Mouse (Mus musculus): Measurements from ENCODE around the gene Gal3st1.

- TF ChIP-seq CTCF (IDR thresholded peaks at IDR 0.05; ENCODE audit: low read depth, low read length): no peak
- TF ChIP-seq POLR2A (IDR thresholded peaks at IDR 0.05; ENCODE audit: insufficient read depth, low read length): no peak
Observed at GRCm38 (mm10) chr11:3936318-3936717, 47.1 kb upstream of the Gal3st1 start.
